Mouse (Mus musculus) limb, embryonic 12.5 days (tissue): ENCODE measurements around the gene Zfp583. TPM values are rescaled to one million over a fixed set of nuclear protein-coding genes. Genes with fewer than 3 reads are reported as not detected.

ENCODE experiments used
- ATAC-seq: fragments of 200-750 bp; cut with Nextera tagmentation; 2 replicates; pipeline ENCODE4 v1.8.0; 2017; ENCODE audit warnings: low read depth, moderate TSS enrichment; ENCODE audit not compliant: insufficient number of reproducible peaks, insufficient read depth, low FRiP score, low TSS enrichment
- H3K27ac ChIP-seq: fragments of 300-500 bp; sonication (generic); 2 replicates; pipeline ENCODE4 v1.5.1; 2016; ENCODE audit warnings: mild to moderate bottlenecking, moderate library complexity
- H3K27me3 ChIP-seq: fragments of 300-500 bp; sonication (generic); 2 replicates; pipeline ENCODE4 v1.6.1; 2016; ENCODE audit warnings: mild to moderate bottlenecking, moderate library complexity
- H3K36me3 ChIP-seq: fragments of 300-500 bp; sonication (generic); 2 replicates; pipeline ENCODE4 v1.6.1; 2016; ENCODE audit warnings: mild to moderate bottlenecking, moderate library complexity
- H3K4me1 ChIP-seq: fragments of 300-500 bp; sonication (generic); replicated peaks from 2 replicates; pipeline ENCODE4 v1.6.1; 2016
- H3K4me2 ChIP-seq: fragments of 300-500 bp; sonication (generic); 2 replicates; pipeline ENCODE4 v1.6.1; 2016; ENCODE audit warnings: mild to moderate bottlenecking, moderate library complexity
- H3K4me3 ChIP-seq: fragments of 300-500 bp; sonication (generic); replicated peaks from 2 replicates; pipeline ENCODE4 v1.5.1; 2016; ENCODE audit warnings: mild to moderate bottlenecking
- H3K9ac ChIP-seq: fragments of 300-500 bp; sonication (generic); replicated peaks from 2 replicates; pipeline ENCODE4 v1.6.1; 2016; ENCODE audit warnings: mild to moderate bottlenecking, moderate library complexity
- H3K9me3 ChIP-seq: fragments of 300-500 bp; sonication (generic); 2 replicates; pipeline ENCODE4 v1.6.1; 2016; ENCODE audit warnings: mild to moderate bottlenecking, moderate library complexity
- WGBS: fragments of 180-500 bp; shearing (Covaris S2); methylation state at CpG from one replicate; pipeline ENCODE4 v1.1.7; 2016; 5-methylcytosine and 5-hydroxymethylcytosine counted together
- polyA plus RNA-seq: library from polyadenylated mRNA; unstranded; fragments of >200 nt; fragmentation: Nextera tagmentation; extraction: Ambion mirVana; gene quantifications from 2 replicates; pipeline ENCODE4 v1.2.1, GENCODE M21; 2016

Gene Zfp583
- polyA plus RNA-seq, 1 experiment from 2014 or later: 8.8 TPM

DNA sequence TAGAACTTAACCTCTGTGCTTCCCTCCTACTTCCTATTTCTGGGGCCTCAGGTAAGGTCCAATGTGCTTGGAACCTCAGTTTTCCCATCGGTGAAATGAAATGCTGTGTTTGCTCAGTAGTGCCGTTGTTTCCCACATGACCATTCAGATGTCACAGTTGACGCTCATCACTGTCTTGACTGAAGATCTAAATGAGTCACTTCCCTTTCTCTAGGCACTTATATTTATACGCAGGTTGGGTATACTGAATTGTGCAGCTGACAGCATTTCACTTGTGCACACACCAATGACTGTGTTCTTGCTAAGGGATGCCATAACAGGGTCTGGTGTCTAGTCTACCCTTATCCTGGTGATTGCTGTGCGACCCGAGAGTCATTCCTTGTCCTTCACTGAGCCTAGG is 45.7 kb downstream of the Zfp583 start:
- Histone ChIP-seq H3K27me3 (no peaks in the 10 kb centered on the region), H3K4me1 (peaks cover 10% of the 10 kb centered on the region), H3K36me3 (peaks cover under 1% of the 10 kb centered on the region; the same call in 1 of the 2 replicates), H3K4me2 (peak overlapping the region; percentile 67; the same call in 1 of the 2 replicates), H3K27ac (no peak overlapping the region), H3K4me3 (no peak overlapping the region), H3K9me3 (no peaks in the 10 kb centered on the region), H3K9ac (no peak overlapping the region)
- 89% methylated on average over 6 of the region's 6 CpGs for WGBS
- no peak for ATAC-seq

DNA sequence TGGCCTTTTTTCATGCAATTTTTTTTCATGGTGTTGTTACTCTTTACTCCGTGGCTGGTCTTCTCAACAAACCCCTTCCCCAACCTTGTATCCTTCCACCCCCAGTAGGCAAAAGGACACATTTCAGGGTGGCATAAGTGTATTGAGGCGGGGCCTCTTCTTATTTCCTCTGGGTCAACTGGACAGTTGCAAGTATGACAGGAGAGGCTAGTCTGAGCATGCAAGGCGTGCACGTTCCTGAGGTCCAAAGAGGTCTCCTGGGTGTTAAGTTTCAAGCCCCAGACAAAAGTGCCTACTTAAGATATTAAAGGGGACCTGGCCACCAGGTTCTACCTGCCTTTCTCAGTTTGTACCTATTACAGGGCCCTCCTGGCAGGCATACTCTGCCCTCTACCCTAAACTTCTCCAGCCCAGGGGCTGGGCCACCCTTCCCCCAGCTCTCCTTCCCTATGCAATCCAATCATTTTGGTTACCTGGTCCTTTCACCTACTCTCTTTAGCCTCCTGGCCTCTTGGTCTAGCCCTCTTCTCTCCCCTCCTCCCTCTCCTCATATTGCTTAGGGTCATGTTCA is 46.6 kb downstream of the Zfp583 start:
- H3K27ac ChIP-seq: no peak overlapping the region
- peaks cover 10% of the 10 kb centered on the region for H3K4me1 ChIP-seq
- no peak for ATAC-seq
- H3K36me3 ChIP-seq: no peaks in the 10 kb centered on the region
- H3K27me3 ChIP-seq: no peaks in the 10 kb centered on the region
- no peak overlapping the region for H3K4me2 ChIP-seq
- H3K9me3 ChIP-seq: no peaks in the 10 kb centered on the region
- no peak overlapping the region for H3K9ac ChIP-seq
- no peak overlapping the region for H3K4me3 ChIP-seq
- 80% methylated on average over 4 of the region's 4 CpGs for whole genome bisulfite sequencing

DNA sequence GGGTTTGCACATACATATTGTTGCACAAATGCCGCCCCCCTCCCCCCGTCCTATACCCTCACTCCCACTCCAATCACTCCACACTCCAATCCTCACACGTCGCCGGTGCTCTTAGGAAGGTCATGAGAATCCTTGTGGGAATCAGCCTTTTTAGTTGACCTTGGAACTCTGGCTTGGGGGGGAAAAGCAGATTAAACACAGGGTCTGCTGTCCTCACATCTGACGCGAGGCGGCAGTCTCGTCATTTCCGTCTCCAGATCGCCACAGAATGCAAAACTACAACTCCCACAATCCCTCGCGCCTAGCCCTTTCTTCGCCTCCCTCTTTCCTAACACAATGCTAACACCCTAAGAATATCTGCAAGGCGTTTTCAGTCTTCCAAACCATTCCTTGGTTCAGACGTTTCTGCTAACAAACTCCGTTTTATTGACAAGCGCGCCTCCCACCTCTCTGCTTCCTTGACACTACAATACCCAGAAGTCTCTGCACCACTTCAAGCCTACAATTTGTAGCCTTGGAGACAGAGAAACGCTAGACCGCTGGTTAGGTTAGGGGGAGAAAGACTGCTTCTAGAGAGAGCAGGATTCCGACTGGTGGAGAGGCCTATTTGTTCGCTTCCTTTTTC is 47.5 kb downstream of the Zfp583 start:
- H3K36me3 ChIP-seq: no peaks in the 10 kb centered on the region
- 1% methylated on average over 23 of the region's 23 CpGs for WGBS
- peak overlapping the region; percentile 59 for H3K4me2 ChIP-seq
- no peaks in the 10 kb centered on the region for H3K9me3 ChIP-seq
- peak overlapping the region; percentile 58; the same call in 1 of the 2 replicates for H3K9ac ChIP-seq
- H3K27me3 ChIP-seq: no peaks in the 10 kb centered on the region
- peak overlapping the region; percentile 85 for H3K27ac ChIP-seq
- H3K4me1 ChIP-seq: peaks cover 10% of the 10 kb centered on the region
- ATAC-seq: peak; percentile 57
- peak overlapping the region; percentile 52 for H3K4me3 ChIP-seq

DNA sequence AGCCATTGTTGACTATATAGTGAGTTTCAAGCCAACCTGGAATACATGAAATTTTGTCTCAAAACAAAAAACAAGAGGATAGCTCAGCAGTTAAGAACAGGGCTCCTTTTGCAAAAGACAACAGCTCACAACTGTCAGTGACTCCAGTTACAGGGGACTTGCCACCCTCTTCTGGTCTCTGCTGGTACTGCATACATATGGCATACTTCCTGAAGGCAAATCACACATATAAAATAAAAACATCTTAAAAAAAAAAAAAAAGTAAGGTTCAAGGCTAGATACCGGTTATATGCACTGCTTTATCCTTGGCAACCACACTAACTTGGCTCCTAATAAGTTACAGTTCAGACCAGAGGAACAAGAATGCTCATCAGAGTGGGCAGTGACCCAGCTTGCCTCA is 48.3 kb downstream of the Zfp583 start:
- peak overlapping the region; percentile 59 for H3K4me2 ChIP-seq
- peaks cover 9% of the 10 kb centered on the region for H3K4me1 ChIP-seq
- 8% methylated on average over 1 of the region's 1 CpGs for WGBS
- no peaks in the 10 kb centered on the region for H3K27me3 ChIP-seq
- H3K27ac ChIP-seq: peak overlapping the region; percentile 85; the same call in 1 of the 2 replicates
- H3K9ac ChIP-seq: no peak overlapping the region
- no peaks in the 10 kb centered on the region for H3K9me3 ChIP-seq
- peak overlapping the region; percentile 52 for H3K4me3 ChIP-seq
- ATAC-seq: no peak
- H3K36me3 ChIP-seq: no peaks in the 10 kb centered on the region

DNA sequence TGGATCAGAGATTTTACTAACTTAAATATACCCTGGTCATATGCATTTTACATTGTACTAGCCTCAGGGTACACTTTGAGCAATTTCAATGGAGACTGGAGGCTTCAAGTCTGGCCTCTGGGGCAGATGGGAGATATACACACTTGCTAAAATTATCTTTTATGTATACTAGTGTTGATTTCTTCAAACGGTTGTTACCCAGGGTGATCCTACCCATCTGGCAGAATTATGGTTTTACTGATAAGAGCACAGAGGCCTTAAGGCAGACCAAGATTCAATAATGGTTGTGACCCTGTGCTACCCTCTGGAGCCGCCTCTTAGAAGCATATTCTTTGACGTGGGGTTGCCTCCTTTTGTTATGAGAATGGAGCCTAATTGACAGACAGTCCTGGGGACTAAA is 53.2 kb downstream of the Zfp583 start:
- H3K4me3 ChIP-seq: no peak overlapping the region
- H3K4me2 ChIP-seq: no peak overlapping the region
- no peak overlapping the region for H3K9ac ChIP-seq
- no peaks in the 10 kb centered on the region for H3K36me3 ChIP-seq
- no peak for ATAC-seq
- no peaks in the 10 kb centered on the region for H3K9me3 ChIP-seq
- no peaks in the 10 kb centered on the region for H3K27me3 ChIP-seq
- H3K4me1 ChIP-seq: no peaks in the 10 kb centered on the region
- 57% methylated on average over 3 of the region's 3 CpGs for WGBS
- no peak overlapping the region for H3K27ac ChIP-seq

- Histone ChIP-seq H3K36me3 (no peaks in the 10 kb centered on the region), H3K4me1 (no peaks in the 10 kb centered on the region), H3K9ac (no peak overlapping the region), H3K9me3 (no peaks in the 10 kb centered on the region), H3K27me3 (no peaks in the 10 kb centered on the region), H3K4me2 (no peak overlapping the region), H3K4me3 (no peak overlapping the region), H3K27ac (no peak overlapping the region)
- WGBS: 68% methylated on average over 8 of the region's 8 CpGs
- no peak for ATAC-seq
These were observed 65.4 kb downstream of the Zfp583 start for GRCm38 (mm10) chr7:6265695-6266094.

Other genes with a start within 250 kb of the Zfp583 start
- gene Zfp787, start 175.3 kb downstream of the Zfp583 start, polyA plus RNA-seq: 35.2 and 36.1 TPM in 2 replicates
- 73.5 and 81.0 TPM in 2 replicates for gene Zfp444, start 159.1 kb downstream of the Zfp583 start, polyA plus RNA-seq
- not detected in 2 replicates for gene Galp, start 134.2 kb downstream of the Zfp583 start, polyA plus RNA-seq
- not detected in 2 replicates for gene Zscan5b, start 109.0 kb downstream of the Zfp583 start, polyA plus RNA-seq
- not detected in 2 replicates for gene Epp13, start 78.6 kb downstream of the Zfp583 start, polyA plus RNA-seq
- 8.3 and 8.8 TPM in 2 replicates for gene Zfp667, start 44.7 kb downstream of the Zfp583 start, polyA plus RNA-seq
- 3.5 and 4.1 TPM in 2 replicates for gene Gm3854, start 12.5 kb upstream of the Zfp583 start, polyA plus RNA-seq
- gene Zfp78, start 32.0 kb upstream of the Zfp583 start, polyA plus RNA-seq: 1.8 and 2.1 TPM in 2 replicates
- gene Zfp28, start 52.0 kb upstream of the Zfp583 start, polyA plus RNA-seq: 11.1 and 12.3 TPM in 2 replicates
- 0.26 and 0.35 TPM in 2 replicates for gene Smim17, start 67.4 kb upstream of the Zfp583 start, polyA plus RNA-seq
- gene Gm20715, start 79.0 kb upstream of the Zfp583 start, polyA plus RNA-seq: not detected in 2 replicates
- gene Olfr1344, start 107.4 kb upstream of the Zfp583 start, polyA plus RNA-seq: not detected in 2 replicates
- gene Olfr1336, start 124.9 kb upstream of the Zfp583 start, polyA plus RNA-seq: not detected in 2 replicates
- not detected in 2 replicates for gene Olfr1346, start 135.8 kb upstream of the Zfp583 start, polyA plus RNA-seq
- gene Olfr5, start 155.7 kb upstream of the Zfp583 start, polyA plus RNA-seq: not detected in 2 replicates
- gene Olfr1347, start 168.5 kb upstream of the Zfp583 start, polyA plus RNA-seq: not detected in 2 replicates
- gene Olfr1348, start 177.5 kb upstream of the Zfp583 start, polyA plus RNA-seq: not detected in 2 replicates
- not detected in 2 replicates for gene Olfr1349, start 191.7 kb upstream of the Zfp583 start, polyA plus RNA-seq
- not detected in 2 replicates for gene Olfr1350, start 233.6 kb upstream of the Zfp583 start, polyA plus RNA-seq